Mouse (Mus musculus) c-Kit-positive CD71-positive TER-119-negative erythroid progenitor cells, embryonic 14.5 days (primary cell): Measurements from ENCODE around the gene Gm3033.
"Not testable (repeated sequence)": the region's sequence is repeated elsewhere in the genome, so short reads cannot be mapped to it uniquely, and the experiment has no call there.

Source experiments
- DNase-seq: peaks from one replicate; pipeline ENCODE4 v3.0.0-alpha.2; 2013; ENCODE audit warnings: low read depth

Gm3033 gene

DNA sequence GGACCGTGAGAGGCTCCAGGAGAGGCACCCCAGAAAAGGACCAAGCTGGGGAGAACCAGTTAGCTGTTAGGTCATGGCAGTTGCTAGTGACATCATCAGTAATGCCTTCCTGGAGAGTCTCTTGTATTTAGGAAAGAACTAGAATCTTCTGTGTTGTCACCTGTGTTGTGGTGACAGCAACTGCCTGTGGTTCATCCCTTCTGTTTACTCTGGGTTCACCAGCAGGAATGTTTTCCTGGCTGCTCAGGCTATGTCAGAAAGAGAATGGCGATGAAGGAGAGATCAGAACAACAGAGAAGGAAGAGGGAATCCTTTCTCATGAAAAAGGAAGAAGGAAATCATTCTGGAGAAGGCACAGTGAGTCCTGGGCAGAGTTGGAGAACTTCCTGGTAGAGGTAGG lies at the start of gene Gm3033:
Gm3033 (plus strand) TSS at position 301 of the 400 bp plus-strand sequence.
- DNase-seq, result not testable (repeated sequence)

DNA sequence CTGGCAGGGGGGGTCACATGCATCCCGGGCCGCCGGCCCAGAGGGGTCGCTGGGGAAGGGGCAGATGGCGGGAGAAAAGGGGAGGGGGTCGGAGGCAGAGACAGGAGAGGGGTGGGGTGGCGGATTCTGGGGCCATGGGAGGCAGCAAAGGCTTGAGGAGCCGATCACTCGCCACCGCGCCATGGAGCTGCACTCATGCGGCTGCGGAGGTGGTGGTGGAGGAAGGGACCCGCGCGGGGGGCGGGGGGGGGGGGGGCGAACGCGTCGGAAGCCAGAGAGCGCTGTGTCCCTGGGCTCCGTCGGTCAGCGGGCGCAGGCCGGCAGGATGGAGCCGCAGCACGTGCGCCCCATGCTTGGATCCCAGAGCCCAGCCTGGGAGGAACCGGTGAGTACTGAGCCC lies 36.3 kb upstream of the Gm3033 start, which contains the start of gene Gm3002:
Gm3002 (plus strand) TSS at position 301 of the 400 bp plus-strand sequence.
- DNase-seq, result not testable (repeated sequence)

DNA sequence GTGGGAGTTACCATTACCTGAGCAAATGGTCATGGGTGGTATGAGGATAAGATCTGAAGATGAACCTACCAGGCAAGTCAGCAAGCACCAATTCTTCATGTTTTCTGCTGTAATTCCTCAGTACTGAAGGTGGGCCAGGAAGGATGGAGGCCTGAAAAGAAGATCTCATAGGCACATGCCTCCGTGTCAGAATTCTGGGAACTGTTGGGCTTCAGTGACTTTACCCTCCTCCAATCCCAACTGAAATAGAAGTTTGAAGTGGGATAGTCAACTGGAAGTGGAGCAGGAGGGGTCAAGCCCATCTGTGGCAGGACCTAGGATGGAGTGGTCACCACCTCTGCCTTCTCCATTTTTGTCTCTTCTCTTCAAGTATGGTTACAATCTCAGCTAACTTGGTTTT lies 37.8 kb downstream of the Gm3033 start, which contains the start of gene Gm2916:
Gm2916 (plus strand) TSS at position 301 of the 400 bp plus-strand sequence.
- not testable (repeated sequence) for DNase-seq
